Mouse (Mus musculus) T-helper 17 cell (primary cell): Measurements from ENCODE around the gene Tia1.

Experiments used
- in situ Hi-C, 2 experiments: fragments of 300-600 bp; cut with MboI, MseI; formaldehyde crosslinking; loops; 1 replicate in 1 of 2; 2 replicates in 1 of 2; pipeline ENCODE4 v1.15.1; 2025; ENCODE audit warnings: high pct_unique_total_duplicates in 2 of 2

Tia1 gene

DNA sequence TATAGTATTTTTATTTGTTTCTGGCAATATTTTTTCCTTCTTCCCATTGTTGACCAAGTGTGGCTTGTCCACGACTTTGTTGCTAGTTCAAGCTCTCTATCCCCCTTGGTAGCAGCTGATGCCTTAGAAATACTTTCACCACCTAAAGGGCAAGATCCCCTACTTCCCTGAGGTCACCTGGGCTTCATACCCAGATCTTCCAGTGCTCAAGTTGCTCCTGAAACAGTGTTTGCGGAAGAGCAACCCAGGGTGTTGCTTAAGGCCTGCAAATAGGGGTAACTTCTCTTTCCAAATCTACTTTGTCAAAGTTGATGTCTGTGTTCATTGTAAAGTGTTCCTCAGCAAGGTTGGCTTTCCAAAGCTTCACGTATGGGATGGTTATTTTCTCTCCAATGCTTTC lies 15.2 kb downstream of the Tia1 start:
- in situ Hi-C loops: loop anchor here in 1 of 2 experiments (25.0 kb wide), 1 partner anchor 1118 kb away; the partner anchor contains the start of gene Arhgap25

DNA sequence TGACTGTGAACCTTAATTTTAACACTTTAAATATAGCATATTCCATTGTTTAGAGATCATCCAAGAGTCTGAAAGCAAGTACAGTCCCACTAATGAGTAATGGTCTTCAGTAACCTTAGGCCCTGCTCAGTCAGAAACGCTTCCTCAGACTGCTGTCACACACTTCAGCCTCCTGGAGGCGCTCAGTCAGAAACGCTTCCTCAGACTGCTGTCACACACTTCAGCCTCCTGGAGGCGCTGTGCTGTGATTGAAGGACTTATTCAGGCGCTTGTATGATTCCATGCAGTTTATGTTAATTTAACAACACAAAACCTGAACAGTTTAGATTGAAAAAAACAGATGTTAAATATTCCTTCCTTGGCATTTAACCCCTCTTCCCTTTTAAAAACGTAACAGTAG lies 16.5 kb downstream of the Tia1 start:
- in situ Hi-C loops: loop anchor here in 1 of 2 experiments (25.0 kb wide), 1 partner anchor 1117 kb away; the partner anchor contains the start of gene Arhgap25

DNA sequence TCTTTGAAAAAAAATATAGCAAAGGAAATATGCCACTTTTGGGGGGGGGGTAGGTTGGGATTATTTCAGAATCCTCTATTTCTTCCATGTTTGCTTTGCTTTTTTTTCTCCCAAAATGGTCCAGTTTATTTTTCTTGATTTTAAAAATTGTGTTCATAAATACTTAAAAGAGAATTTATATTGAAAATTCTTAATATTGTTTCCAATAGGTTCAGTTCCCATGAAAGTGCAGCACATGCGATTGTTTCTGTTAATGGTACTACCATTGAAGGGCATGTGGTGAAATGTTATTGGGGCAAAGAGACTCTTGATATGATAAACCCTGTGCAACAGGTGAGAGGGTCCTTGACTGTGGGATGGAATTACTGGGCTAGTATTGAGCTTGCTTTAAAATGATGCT lies 22.3 kb downstream of the Tia1 start, which contains the start of gene Gm44790:
Gene Gm44790, plus strand, starts transcription at position 301 of the 400 bp plus-strand sequence.
- in situ Hi-C loops: no loop called here

DNA sequence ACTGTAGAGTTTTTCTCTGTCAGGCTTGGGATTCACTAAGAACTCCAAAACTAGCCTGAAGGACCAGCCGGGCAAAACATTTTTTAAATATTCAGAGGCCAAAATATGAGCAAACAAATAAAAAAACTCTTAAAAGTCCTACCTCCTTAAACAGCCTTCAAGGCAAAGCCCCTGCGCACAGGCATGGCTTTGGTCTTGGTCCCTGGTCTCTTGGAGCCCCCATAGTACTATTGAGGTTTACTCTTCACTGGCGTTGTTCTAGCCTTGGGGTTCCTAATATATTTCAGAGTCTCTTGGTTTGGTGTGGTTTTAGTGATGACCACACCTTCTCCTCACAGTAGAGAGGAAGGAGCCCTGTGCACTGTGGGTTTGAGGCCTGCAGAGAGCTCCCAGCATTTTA lies 27.5 kb downstream of the Tia1 start:
- in situ Hi-C loops: no loop called here

DNA sequence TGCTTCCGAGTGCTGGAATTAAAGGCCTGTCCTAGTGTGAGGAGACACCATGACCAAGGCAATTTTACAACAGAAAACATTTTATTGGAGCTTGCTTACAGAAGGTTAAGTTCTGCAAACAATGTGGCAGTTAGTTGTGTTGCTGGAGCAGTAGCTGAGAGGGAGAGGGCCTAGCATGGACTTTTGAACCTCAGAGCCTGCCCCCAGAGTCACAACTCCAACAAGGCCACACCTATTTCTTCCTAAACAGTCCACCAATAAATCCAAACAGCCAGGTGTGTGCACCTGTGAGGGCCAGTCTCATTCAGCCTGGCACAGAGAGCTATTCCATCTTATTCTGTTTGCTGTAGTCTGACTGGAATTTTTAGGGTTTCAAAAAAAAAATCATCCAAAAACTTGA lies 29.7 kb downstream of the Tia1 start:
- in situ Hi-C loops: no loop called here

DNA sequence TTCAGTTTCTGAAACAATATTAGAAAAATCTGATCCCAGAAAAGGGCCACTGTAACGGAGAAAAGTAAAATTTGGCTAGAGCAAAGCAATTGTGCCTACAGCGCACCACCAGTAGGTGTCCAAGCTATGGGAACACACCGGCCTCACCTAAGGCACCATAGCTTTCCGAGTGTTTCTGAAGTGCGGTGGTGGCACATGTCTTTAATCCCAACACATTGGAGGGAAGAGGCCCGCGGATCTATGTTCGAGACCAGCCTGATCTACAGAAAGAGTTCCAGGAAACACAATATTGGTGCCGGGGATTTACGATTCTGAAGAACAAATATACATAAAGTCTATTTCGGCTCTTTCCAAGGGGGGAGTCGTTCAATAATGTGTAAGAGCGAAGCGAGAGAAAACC lies 33.7 kb downstream of the Tia1 start:
- in situ Hi-C loops: loop anchor here (5.0 kb wide), 2 partner anchors 40 to 715 kb away; partner anchors contain the start of gene Pcyox1 (in 1 of the 2)

DNA sequence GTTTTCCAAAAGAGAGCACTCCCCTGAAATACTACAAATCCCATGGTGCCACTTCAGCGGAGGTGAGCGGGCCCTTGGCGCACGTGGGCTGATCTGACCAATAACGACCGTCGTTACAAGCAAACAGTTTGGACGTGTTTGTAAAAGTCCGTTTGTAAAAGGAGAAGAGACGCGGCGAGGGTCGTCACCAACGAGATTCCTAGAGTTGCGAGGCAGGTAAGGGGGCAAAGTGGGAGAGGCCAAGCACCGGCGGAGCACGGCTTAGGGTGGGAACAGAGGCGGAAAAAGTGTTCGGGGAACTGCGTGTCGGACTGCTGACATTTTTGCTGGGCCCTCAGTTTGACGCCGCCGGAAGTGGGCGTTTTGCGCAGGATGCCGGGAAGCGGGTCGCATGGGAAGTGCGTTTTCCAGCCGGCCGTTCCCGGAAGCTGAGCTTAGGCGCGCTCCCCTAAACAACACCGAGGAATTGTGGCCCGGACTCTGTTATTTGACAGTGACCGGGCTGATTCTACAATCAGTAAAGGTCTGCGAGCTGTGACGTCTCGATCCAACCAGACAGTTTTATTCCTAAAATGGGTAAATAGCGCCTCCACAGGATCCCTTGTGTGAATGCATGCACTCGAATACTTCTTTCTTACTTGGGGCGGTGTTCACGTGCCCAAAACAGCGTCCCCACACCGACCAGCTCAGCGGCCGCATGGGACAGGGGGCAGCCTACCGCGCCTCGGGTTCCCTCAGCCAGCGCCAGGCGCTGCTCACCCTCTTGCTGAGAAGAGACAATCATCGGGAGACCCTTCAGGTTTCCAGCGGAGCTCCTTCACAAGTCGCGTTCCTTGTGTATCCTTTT lies 34.5 kb downstream of the Tia1 start, which contains the start of gene C87436:
Gene C87436, plus strand, starts transcription at position 103 of the 847 bp plus-strand sequence.
- in situ Hi-C loops: loop anchor here (5.0 kb wide), 2 partner anchors 41 to 714 kb away; partner anchors contain the start of gene Pcyox1 (in 1 of the 2)

DNA sequence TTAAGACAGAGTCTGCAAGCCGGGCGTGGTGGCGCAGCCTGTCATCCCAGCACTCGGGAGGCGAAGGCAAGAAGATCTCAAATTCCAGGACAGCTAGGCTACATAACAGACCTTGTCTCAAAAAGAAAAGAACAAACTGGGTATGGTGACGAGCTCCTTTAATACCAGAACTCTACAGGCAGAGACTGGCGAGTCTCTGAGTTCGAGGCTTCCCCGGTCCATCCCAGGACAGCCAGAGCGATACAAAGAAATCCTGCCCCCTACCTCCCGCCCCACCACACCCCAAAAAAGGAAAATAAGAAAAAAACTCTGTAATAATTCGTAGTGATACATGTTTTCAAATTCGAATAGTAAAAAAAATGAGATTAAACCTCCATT lies 35.1 kb downstream of the Tia1 start:
- in situ Hi-C loops: loop anchor here (5.0 kb wide), 2 partner anchors 42 to 713 kb away; partner anchors contain the start of gene Pcyox1 (in 1 of the 2)

DNA sequence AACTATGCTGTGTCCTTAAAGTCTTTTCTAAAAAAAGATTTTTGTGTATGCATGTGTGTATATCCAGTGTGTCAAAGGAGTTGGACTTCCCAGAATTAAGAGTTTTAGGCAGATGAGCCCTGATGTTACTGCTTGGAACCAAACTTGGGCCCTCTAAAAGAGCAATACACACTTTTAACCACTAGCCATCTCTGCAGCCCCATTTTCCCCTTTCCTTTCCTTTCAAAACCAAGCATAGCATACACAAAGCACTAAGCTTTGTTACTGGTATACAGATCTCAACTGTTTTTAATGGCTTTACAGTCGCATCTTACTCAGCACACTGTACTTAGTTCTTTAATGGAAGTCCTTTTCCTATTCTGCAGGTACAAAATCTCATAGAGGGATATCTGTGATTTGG lies 35.5 kb downstream of the Tia1 start:
- in situ Hi-C loops: loop anchor here (5.0 kb wide), 2 partner anchors 42 to 713 kb away; partner anchors contain the start of gene Pcyox1 (in 1 of the 2)

DNA sequence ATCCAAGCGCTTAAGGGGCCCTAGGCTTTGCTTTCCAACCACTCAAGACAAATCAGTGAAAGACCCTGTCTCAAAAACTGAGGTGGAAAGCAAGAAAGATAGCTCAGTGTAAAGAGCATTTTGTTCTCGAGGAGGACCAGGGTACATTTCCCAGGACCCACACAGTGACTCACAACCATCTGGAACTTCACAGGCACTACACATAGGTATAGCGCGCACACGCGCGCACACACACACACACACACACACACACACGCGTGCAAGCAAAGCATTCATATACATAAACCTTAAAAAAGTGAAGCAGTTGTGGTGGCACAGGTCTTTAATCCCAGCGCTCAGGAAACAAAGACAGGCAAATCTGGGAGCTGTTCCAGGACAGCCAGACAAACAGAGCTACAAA lies 37.6 kb downstream of the Tia1 start:
- in situ Hi-C loops: no loop called here

DNA sequence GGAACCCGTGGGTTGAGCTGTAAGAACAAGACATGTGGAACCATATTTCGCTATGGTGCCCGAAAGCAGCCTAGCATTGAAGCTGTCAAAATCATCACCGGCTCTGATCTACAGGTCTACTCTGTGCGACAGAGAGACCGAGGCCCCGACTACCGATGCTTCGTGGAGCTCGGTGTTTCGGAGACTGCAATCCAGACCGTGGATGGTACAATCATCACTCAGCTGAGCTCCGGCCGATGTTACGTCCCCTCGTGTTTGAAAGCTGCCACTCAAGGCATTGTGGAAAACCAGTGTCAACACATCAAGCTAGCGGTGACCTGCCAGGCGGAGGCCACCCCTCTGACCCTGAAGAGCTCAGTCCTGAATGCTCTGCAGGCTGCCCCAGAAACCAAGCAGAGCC lies 41.5 kb downstream of the Tia1 start:
- in situ Hi-C loops: no loop called here

DNA sequence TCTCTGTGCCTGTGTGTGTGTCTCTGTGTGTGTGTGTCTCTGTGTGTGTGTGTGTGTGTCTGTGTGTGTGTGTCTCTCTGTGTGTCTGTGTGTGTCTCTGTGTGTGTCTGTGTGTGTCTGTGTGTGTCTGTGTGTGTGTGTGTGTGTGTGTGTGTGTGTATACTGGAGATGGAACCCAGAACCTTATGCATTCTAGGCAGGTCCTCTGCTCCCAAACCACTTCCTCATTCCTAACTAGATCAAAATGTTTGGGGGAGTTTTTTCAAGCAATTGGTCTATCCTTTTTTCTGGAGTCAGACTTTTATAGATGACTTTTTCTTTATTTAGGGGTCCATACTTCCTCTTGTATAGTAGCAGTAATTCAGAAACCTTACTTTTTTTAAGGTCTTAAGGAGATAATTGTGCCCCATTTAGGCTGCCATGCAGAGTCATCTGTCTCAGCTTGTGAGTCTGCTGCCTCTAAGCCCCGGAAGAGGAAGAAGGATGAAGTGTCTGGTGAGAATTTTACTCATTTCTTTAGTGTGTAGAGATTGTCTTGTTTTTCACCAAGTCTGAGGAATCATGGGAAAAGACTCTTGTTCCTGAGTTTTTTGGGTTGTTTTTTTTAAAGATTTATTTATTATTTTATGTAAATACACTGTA lies 43.0 kb downstream of the Tia1 start:
- in situ Hi-C loops: no loop called here

DNA sequence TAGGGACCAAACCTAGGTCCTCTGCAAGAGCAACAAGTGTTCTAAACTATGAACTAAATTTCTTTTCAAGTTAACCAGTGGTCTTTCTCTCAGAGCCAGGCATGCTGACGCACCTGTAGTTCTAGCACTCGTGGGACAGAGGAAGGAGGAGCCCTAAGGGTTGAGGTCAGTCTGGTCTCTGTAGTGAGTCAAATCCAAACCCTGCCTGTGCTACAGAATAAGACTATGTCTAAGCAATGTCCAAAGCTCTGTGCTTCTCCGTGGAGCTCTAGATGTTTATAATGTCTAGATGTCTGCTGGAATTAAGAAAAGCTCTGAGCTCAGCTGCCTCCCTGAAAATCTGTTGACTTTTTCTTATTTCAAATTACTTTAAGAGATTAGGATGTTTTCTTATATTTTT lies 52.7 kb downstream of the Tia1 start:
- in situ Hi-C loops: no loop called here

DNA sequence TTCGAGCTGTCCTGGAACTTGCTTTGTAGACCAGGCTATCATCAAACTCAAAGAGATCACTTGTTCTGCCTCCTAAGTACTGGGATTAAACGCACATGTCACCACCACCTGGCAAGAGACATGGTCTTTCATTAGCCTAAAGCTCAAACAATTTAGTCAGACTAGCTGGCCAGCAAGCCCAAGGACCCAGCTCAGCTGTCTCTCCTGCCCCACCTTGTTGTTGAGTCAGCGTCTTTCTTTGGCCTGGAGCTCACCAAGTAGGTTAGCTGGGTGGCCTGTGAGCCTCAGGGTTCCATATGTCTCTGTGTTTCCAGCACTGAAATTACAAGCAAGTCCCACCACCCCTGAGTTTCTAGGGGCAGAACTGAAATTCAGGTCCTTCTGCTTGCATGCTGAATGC lies 59.1 kb downstream of the Tia1 start:
- in situ Hi-C loops: no loop called here

DNA sequence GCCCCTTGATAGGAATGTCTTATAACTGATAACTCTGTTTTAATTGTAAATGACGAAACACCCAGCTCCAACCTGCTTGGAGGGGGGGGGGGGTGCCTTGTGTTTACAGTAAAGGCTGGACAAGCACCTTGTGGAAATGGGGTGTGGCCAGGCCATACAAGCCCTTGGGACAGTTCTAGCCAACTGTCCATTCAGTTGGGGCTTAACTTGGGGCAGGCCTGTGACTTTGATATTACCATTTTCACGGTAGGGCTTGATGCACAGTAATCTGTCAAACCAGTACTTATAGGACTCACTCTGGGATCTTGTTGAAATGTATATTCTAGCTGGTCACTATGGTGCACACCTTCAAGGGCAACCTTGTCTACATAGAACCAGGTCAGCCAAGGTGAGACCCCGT lies 67.3 kb downstream of the Tia1 start:
- in situ Hi-C loops: loop anchor here in 1 of 2 experiments (10.0 kb wide), 1 partner anchor 53 kb away; the partner anchor contains the start of gene Pcbp1

DNA sequence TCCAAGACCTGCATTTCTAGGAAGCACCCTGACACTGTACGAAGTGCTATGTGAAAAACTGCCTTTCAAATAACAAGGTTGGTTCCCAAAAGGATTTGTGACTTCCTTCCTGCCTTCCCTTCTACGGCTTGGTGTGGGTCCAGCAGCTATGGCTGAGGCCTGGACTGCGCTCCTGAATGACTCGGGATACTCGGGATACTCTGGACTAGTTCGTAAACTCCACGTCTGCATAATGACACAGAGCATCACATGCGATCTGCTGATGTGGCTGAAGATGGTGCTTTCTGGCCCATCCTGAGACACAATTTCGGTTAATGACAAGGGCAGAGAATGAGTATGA lies 67.7 kb downstream of the Tia1 start:
- in situ Hi-C loops: loop anchor here in 1 of 2 experiments (10.0 kb wide), 1 partner anchor 53 kb away; the partner anchor contains the start of gene Pcbp1

DNA sequence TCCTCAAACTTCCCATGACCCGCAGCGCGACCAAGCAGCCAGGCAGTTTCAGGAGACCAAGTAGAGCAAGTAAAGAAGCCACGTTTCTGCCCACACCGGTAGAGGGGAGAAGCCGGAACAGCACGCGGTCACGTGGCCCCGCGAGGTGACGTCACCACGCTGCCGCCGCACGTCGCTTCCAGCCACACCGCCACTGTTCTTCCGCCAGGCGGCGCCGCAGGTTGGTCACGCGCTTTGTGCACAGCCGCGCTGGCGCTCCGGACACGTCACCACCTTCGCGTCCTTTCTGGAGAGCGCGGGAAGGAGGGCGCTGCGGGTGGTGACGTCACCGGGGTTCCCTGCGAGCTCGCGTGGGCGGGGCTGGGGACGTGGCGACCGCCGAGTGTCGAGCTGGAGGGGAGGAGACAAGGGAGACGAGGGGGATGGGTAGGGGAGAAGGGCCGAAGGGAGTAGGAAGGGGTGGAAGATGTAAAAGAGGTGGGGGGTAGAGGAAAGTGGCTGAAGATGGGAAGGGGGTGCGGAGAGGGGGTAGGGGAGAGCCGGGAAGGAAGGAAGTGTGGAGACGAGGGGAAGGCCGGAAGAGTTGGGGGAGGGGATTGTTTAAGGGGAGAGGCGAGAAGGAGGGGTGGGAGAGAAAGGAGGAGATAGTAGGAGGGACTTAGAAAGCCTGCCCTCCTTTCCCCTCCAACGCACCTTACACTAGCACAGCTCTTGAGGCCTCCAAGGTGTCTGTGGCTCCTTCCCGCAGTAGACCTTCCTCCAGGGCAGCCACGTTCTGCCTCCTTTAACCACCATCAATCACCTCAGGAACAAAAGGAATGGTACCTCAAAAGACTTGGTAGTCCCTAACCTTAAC lies 68.3 kb downstream of the Tia1 start:
- in situ Hi-C loops: loop anchor here in 1 of 2 experiments (10.0 kb wide), 1 partner anchor 52 kb away; the partner anchor contains the start of gene Pcbp1

DNA sequence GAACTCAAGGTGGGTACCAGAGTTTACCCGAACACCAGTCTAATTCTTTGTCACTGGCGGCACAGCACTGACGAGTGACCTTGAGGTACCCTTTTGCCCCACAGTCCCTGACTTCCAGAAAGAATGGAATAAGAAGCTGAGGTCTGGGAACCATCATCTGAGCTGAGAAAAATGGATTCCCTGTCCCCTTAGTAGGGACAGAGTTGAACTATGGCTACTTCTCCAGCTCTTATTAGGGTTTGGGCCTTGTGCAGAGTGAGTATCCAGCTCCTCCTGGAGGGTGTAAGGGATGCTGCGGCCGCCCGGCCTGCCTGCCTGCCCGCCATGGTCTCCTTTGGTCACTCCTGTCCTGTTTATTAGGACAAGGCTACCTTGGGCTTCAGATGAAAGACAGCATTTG lies 69.1 kb downstream of the Tia1 start:
- in situ Hi-C loops: loop anchor here in 1 of 2 experiments (10.0 kb wide), 1 partner anchor 52 kb away; the partner anchor contains the start of gene Pcbp1

DNA sequence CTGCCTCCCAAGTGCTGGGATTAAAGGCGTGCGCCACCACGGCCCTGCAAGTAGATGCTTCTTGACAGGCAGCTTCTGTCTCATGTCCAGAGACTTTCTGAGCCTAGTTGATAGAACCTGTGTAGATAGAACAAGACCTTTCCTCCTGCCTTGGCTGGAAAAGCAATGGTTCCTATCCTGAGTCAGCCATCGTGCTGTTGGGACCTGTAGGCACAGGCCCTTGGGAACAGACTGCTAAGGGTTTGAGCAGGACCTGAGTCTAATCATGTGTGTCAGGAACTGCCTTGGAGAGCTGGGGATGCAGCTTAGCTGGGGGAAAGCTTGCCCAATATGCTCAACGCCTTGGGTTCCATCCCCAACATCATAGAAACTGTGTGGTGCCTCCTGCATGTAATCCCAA lies 70.1 kb downstream of the Tia1 start:
- in situ Hi-C loops: loop anchor here in 1 of 2 experiments (10.0 kb wide), 1 partner anchor 51 kb away; the partner anchor contains the start of gene Pcbp1

DNA sequence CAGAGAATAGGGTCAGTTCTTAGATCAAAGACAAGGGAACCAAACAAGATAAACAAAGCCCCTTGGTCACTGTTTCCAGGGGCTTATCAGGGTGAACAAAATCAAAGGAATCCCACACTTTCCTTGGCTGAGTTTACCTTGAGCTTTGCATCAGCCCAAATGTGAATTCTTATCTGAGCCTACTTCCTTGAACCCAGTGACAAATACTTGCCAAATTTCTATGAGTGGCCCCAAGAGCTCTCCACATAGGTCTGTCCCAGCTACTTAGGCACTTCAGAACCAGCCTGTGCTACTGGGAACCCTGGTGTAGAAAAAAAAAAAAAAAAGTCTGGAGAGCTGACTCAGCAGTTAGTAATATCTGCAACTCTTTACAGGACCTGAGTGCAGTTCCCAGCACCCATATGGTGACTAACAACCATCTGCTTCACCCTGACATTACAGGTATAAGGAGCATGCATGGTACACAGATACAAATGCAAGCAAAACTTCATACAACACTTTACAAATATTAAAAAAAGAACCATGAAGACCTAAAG lies 70.7 kb downstream of the Tia1 start:
- in situ Hi-C loops: loop anchor here (5.0 to 10.0 kb wide), 2 partner anchors 50 to 53 kb away; partner anchors contain the start of gene Pcbp1 (in 2 of the 2)
